Mouse (Mus musculus) CH12.LX (cell line): ENCODE results near the gene Bicd2. TPM values are rescaled to one million over a fixed set of nuclear protein-coding genes. Genes with fewer than 3 reads are reported as not detected.

Source experiments
- DNase-seq: peaks from one replicate; pipeline ENCODE4 v3.0.0-alpha.2; 2013; ENCODE audit errors: extremely low read depth
- H3K27ac ChIP-seq: 2 replicates; pipeline ENCODE4 v1.5.1; 2012; ENCODE audit warnings: low read depth, mild to moderate bottlenecking, control low read depth, moderate library complexity; ENCODE audit not compliant: insufficient read depth
- H3K27me3 ChIP-seq: replicated peaks from 2 replicates; pipeline ENCODE3; 2012; ENCODE audit warnings: inconsistent platforms
- H3K36me3 ChIP-seq, 2 experiments: replicated peaks in 1 of 2; 2 replicates each; pipeline versions ENCODE3 to v1.6.1; 2012; ENCODE audit warnings: inconsistent platforms in 1 of 2, low read length in 1 of 2, mild to moderate bottlenecking in 1 of 2, mixed read lengths in 1 of 2, moderate library complexity in 1 of 2; ENCODE audit not compliant: control insufficient read depth in 1 of 2, insufficient read depth in 1 of 2
- H3K4me1 ChIP-seq, 2 experiments: 2 replicates each; pipeline ENCODE4 v1.6.1; 2012; ENCODE audit warnings: inconsistent platforms in 1 of 2, moderate library complexity in 1 of 2; ENCODE audit not compliant: insufficient read depth in 2 of 2, control insufficient read depth in 1 of 2
- H3K4me2 ChIP-seq: 2 replicates; pipeline ENCODE4 v1.6.1; 2012; ENCODE audit warnings: low read depth, mild to moderate bottlenecking, control low read depth; ENCODE audit not compliant: poor library complexity, insufficient read depth, severe bottlenecking
- H3K4me3 ChIP-seq, 3 experiments: fragments of 150-350 bp in 1 of 3; sonication (generic) in 1 of 3; replicated peaks in 1 of 3; 2 replicates each; pipeline versions ENCODE3 to v1.5.1; 2011 to 2012; ENCODE audit warnings: low read depth in 2 of 3, low read length in 2 of 3, mild to moderate bottlenecking in 2 of 3, moderate library complexity in 2 of 3, control low read depth in 1 of 3, improper control_type of control experiment in 1 of 3, inconsistent platforms in 1 of 3, mixed read lengths in 1 of 3; ENCODE audit not compliant: poor library complexity in 1 of 3
- H3K79me2 ChIP-seq: replicated peaks from 2 replicates; pipeline ENCODE4 v1.6.1; 2012; ENCODE audit warnings: mild to moderate bottlenecking, moderate library complexity; ENCODE audit not compliant: control insufficient read depth, poor library complexity, insufficient read depth, severe bottlenecking; ENCODE audit errors: extremely low read depth
- H3K9ac ChIP-seq: 2 replicates; pipeline ENCODE4 v1.6.1; 2012; ENCODE audit warnings: low read depth, mild to moderate bottlenecking, control low read depth, moderate library complexity; ENCODE audit not compliant: insufficient read depth
- H3K9me3 ChIP-seq: replicated peaks from 2 replicates; pipeline ENCODE3; 2012; ENCODE audit warnings: low read length, inconsistent platforms, mixed read lengths
- BHLHE40 ChIP-seq: IDR thresholded peaks from 2 replicates; pipeline ENCODE4 v1.6.1; 2011; ENCODE audit warnings: mild to moderate bottlenecking, low read depth, low read length, improper control_type of control experiment
- CTCF ChIP-seq, 2 experiments: IDR thresholded peaks in 1 of 2; conservative IDR thresholded peaks in 1 of 2; 2 replicates each; pipeline ENCODE4 v1.5.1; 2011 to 2012; ENCODE audit warnings: low read depth in 2 of 2, low read length in 2 of 2, improper control_type of control experiment in 1 of 2, inconsistent platforms in 1 of 2, mild to moderate bottlenecking in 1 of 2, moderate library complexity in 1 of 2
- HCFC1 ChIP-seq: IDR thresholded peaks from 2 replicates; pipeline ENCODE4 v1.6.1; 2012; ENCODE audit warnings: low read depth, mild to moderate bottlenecking, inconsistent platforms, low read length, improper control_type of control experiment
- MAFK ChIP-seq: IDR thresholded peaks from 2 replicates; pipeline ENCODE4 v1.6.1; 2011; ENCODE audit warnings: low read length, improper control_type of control experiment; ENCODE audit not compliant: insufficient replicate concordance
- MAX ChIP-seq: IDR thresholded peaks from 2 replicates; pipeline ENCODE4 v1.6.1; 2011; ENCODE audit warnings: low read length, improper control_type of control experiment
- MEF2A ChIP-seq: IDR thresholded peaks from 2 replicates; pipeline ENCODE4 v1.6.1; 2014; ENCODE audit warnings: low read depth, mild to moderate bottlenecking, inconsistent platforms, low read length, improper control_type of control experiment, borderline replicate concordance
- MXI1 ChIP-seq: IDR thresholded peaks from 2 replicates; pipeline ENCODE4 v1.6.1; 2011; ENCODE audit warnings: mild to moderate bottlenecking, low read depth, low read length, improper control_type of control experiment
- NELFE ChIP-seq: IDR thresholded peaks from 2 replicates; pipeline ENCODE4 v1.6.1; 2011; ENCODE audit warnings: low read depth, low read length, improper control_type of control experiment
- POLR2AphosphoS2 ChIP-seq: IDR thresholded peaks from 2 replicates; pipeline ENCODE4 v1.6.1; 2011; ENCODE audit warnings: low read depth, low read length, improper control_type of control experiment
- SMC3 ChIP-seq: IDR thresholded peaks from 2 replicates; pipeline ENCODE4 v1.6.1; 2011; ENCODE audit warnings: low read depth, low read length, improper control_type of control experiment
- TBP ChIP-seq: conservative IDR thresholded peaks from 2 replicates; pipeline ENCODE4 v1.6.1; 2011; ENCODE audit warnings: low read depth, low read length, improper control_type of control experiment
- TCF12 ChIP-seq: IDR thresholded peaks from 2 replicates; pipeline ENCODE4 v1.6.1; 2014; ENCODE audit warnings: low read depth, mild to moderate bottlenecking, inconsistent platforms, low read length, improper control_type of control experiment
- UBTF ChIP-seq: IDR thresholded peaks from 2 replicates; pipeline ENCODE4 v1.6.1; 2012; ENCODE audit warnings: low read depth, mild to moderate bottlenecking, inconsistent platforms, low read length, improper control_type of control experiment, moderate library complexity
- USF1 ChIP-seq: IDR thresholded peaks from 2 replicates; pipeline ENCODE4 v1.6.1; 2014; ENCODE audit warnings: low read depth, mild to moderate bottlenecking, inconsistent platforms, low read length, improper control_type of control experiment
- USF2 ChIP-seq: conservative IDR thresholded peaks from 2 replicates; pipeline ENCODE4 v1.6.1; 2011; ENCODE audit warnings: low read depth, low read length, improper control_type of control experiment
- dilution Hi-C: fragments of 300-500 bp; cut with MboI; formaldehyde crosslinking; loops from 2 replicates; pipeline ENCODE4 v1.14.3; 2020; ENCODE audit warnings: low sequenced_read_pairs; ENCODE audit not compliant: extremely low pct_unique_long_range_greater_than_20kb, extremely low pct_ligation_motif_present
- in situ Hi-C: fragments of 300-500 bp; cut with MboI; formaldehyde crosslinking; loops from 3 replicates; pipeline ENCODE4 v1.14.3; 2019; ENCODE audit warnings: low sequenced_read_pairs, low pct_ligation_motif_present, low pct_unique_long_range_greater_than_20kb, mixed read lengths
- polyA plus RNA-seq: library from polyadenylated mRNA; unstranded; fragments of >175 nt; gene quantifications from 2 replicates; pipeline ENCODE4 v1.2.1, GENCODE M21; 2012; ENCODE audit warnings: low read depth; ENCODE audit not compliant: insufficient read length
- total RNA-seq, 2 experiments: library from RNA; depleted of rRNA; stranded (reverse); fragments of 300-350 nt in 1 of 2; fragments of >200 nt in 1 of 2; gene quantifications; 2 replicates each; pipeline ENCODE4 v1.2.3; 2012 to 2014

Bicd2 gene
- total and polyA plus RNA-seq, 3 experiments, result 16.9 to 26.5 (median 21.0) TPM

DNA sequence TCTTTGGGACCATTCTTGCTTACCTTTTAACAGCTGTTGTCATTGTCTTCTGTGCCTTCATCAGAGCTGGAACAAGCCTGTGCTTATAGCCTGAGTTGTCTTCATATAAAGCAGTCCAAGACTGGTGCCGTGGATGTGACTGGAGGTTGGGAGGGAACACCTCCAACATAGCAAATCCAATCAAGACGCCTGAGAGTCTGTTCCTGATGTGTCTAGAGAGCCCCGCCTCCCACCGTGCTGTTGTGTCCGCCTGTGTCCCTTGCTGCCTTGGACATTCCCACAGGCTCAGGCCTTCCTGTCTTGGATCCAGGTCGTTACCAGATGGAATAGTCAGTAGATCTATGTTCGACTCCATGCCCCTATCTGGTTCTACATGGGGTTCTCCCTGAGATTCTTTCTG is 14.7 kb downstream of the Bicd2 start:
- Histone ChIP-seq H3K79me2 (no peaks in the 10 kb centered on the region), H3K9ac (no peak overlapping the region), H3K27me3 (no peaks in the 10 kb centered on the region), H3K36me3 (peaks cover 0 to 44% of the 10 kb centered on the region in 2 experiments), H3K9me3 (no peaks in the 10 kb centered on the region), H3K27ac (no peak overlapping the region), H3K4me1 (peaks cover 0 to 45% of the 10 kb centered on the region in 2 experiments; a peak in 3 of 4 replicates), H3K4me3 (no peak overlapping the region), H3K4me2 (no peak overlapping the region)
- no peak for TF ChIP-seq USF2
- no peak for TF ChIP-seq CTCF (conservative IDR thresholded peaks at IDR 0.05 in 1 of 2, IDR thresholded peaks at IDR 0.05 in 1 of 2; ENCODE audit: low read depth in 2 of 2, low read length in 2 of 2)
- TF ChIP-seq MXI1, result no peak
- TF ChIP-seq HCFC1, result no peak
- in situ Hi-C loops, result no loop called here
- dilution Hi-C loops, result no loop called here
- no peak for DNase-seq

DNA sequence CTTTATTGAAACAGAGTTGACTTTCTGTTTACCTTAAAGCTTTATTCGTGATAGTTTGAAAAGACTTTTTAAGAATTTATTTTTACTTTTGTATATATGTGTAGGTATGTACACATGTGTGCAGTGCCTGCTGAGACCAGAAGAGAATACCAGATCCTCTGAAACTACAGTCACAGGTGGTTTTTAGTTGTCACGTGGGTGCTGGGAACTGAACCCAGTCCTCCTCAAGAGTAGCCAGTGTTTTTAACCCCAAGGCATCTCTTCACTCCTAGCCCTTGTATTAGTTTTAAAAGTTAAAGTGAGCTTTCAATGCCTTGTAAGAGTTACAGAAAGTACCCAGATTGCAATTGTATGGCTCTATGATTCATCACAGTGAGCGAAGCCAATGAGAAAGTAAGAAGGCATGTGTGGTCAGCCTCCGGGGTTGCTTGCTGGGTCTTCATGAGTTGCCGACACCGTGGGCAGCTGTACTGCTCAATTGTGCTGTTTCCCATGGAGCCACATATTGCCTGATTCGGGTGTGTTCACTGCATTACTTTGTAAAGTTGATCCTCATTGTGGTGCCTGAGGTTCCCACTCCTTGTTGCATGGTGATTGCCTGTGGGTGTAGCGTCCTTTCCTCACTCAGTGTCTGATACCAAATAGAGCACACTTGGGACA is 16.1 kb downstream of the Bicd2 start:
- Histone ChIP-seq H3K79me2 (no peaks in the 10 kb centered on the region), H3K27ac (no peak overlapping the region)
- no peak for TF ChIP-seq CTCF (conservative IDR thresholded peaks at IDR 0.05 in 1 of 2, IDR thresholded peaks at IDR 0.05 in 1 of 2; ENCODE audit: low read depth in 2 of 2, low read length in 2 of 2)
- TF ChIP-seq MAFK, result no peak
- TF ChIP-seq USF2, result no peak
- no peak for TF ChIP-seq NELFE
- TF ChIP-seq TBP, result no peak
- no peak for TF ChIP-seq TCF12
- TF ChIP-seq SMC3, result no peak
- TF ChIP-seq POLR2AphosphoS2, result no peak
- TF ChIP-seq UBTF, result no peak
- TF ChIP-seq USF1, result no peak
- no peak for TF ChIP-seq MAX
- no peak for TF ChIP-seq BHLHE40
- no peak for TF ChIP-seq MEF2A
- TF ChIP-seq, all 38 proteins: peak for 0
- Histone ChIP-seq H3K36me3 (peaks cover 0 to 41% of the 10 kb centered on the region in 2 experiments), H3K27me3 (no peaks in the 10 kb centered on the region), H3K9me3 (no peaks in the 10 kb centered on the region), H3K4me2 (no peak overlapping the region), H3K9ac (no peak overlapping the region), H3K4me1 (peaks cover 0 to 35% of the 10 kb centered on the region in 2 experiments; a peak in 3 of 4 replicates), H3K4me3 (no peak overlapping the region)
- DNase-seq, result no peak
- dilution Hi-C loops (no loop called here), in situ Hi-C loops (no loop called here)
